Mouse (Mus musculus) lung, embryonic 14.5 days (tissue): ENCODE measurements around the gene Tnfrsf8. TPM values are rescaled to one million over a fixed set of nuclear protein-coding genes. Genes with fewer than 3 reads are reported as not detected.

Experiments
- ATAC-seq: fragments of 200-750 bp; cut with Nextera tagmentation; 2 replicates; pipeline ENCODE4 v1.8.0; 2017; ENCODE audit warnings: mild to moderate bottlenecking, moderate TSS enrichment, moderate library complexity; ENCODE audit not compliant: insufficient read depth
- DNase-seq: peaks from one replicate; pipeline ENCODE4 v3.0.0-alpha.2; 2015
- H3K27ac ChIP-seq: fragments of 300-500 bp; sonication (generic); 2 replicates; pipeline ENCODE4 v1.5.1; 2014; ENCODE audit warnings: low read depth, mild to moderate bottlenecking, moderate library complexity
- H3K27me3 ChIP-seq: fragments of 300-500 bp; sonication (generic); 2 replicates; pipeline ENCODE4 v1.6.1; 2014; ENCODE audit warnings: low read length, control low read depth; ENCODE audit not compliant: insufficient read depth
- H3K36me3 ChIP-seq: fragments of 300-500 bp; sonication (generic); 2 replicates; pipeline ENCODE4 v1.6.1; 2014; ENCODE audit warnings: control low read depth; ENCODE audit not compliant: insufficient read depth
- H3K4me1 ChIP-seq: fragments of 300-500 bp; sonication (generic); 2 replicates; pipeline ENCODE4 v1.6.1; 2014; ENCODE audit warnings: antibody characterized with exemption, control low read depth; ENCODE audit not compliant: insufficient read depth
- H3K4me2 ChIP-seq: fragments of 300-500 bp; sonication (generic); 2 replicates; pipeline ENCODE4 v1.6.1; 2014; ENCODE audit warnings: mild to moderate bottlenecking
- H3K4me3 ChIP-seq: fragments of 300-500 bp; sonication (generic); 2 replicates; pipeline ENCODE4 v1.5.1; 2014; ENCODE audit warnings: low read depth, low read length
- H3K9ac ChIP-seq: fragments of 300-500 bp; sonication (generic); 2 replicates; pipeline ENCODE4 v1.6.1; 2014
- H3K9me3 ChIP-seq: fragments of 300-500 bp; sonication (generic); 2 replicates; pipeline ENCODE4 v1.6.1; 2016; ENCODE audit warnings: low read depth, low read length, control low read depth
- CTCF ChIP-seq: IDR thresholded peaks from 2 replicates; pipeline ENCODE4 v1.5.1; 2016; ENCODE audit warnings: antibody characterized with exemption, low read depth
- WGBS: fragments of 180-500 bp; shearing (Covaris S2); extraction: QIAGEN DNeasy Blood & Tissue Kit; methylation state at CpG from one replicate; pipeline ENCODE4 v1.1.7; 2014; 5-methylcytosine and 5-hydroxymethylcytosine counted together
- polyA plus RNA-seq: library from polyadenylated mRNA; unstranded; fragments of >200 nt; fragmentation: Nextera tagmentation; extraction: Ambion mirVana; gene quantifications from 2 replicates; pipeline ENCODE4 v1.2.1, GENCODE M21; 2014

Tnfrsf8 gene
- polyA plus RNA-seq, 1 experiment from 2014 or later, result 0.20 TPM

DNA sequence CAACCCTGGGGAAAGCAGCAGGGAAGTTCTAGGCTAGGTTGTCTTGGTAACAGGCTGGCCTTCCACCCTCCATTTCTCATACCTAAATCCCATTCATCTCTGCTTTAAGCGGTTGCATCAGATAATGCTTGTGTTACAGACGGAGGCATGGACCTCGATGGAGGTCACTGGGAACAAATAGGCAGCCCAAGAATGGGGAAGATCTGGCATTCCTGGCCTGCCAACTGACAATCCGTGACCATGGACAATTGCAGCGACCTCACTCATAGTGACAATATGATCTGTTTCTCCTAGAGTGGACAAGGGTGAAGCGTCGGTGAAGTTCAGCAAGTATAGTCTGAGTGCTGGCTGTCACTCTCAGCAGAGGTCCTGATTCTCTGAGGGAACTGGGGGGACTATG, 16.1 kb downstream of the Tnfrsf8 start:
- no peak for ATAC-seq
- Histone ChIP-seq H3K4me2 (no peak overlapping the region), H3K4me3 (no peak overlapping the region), H3K36me3 (no peaks in the 10 kb centered on the region), H3K9ac (no peak overlapping the region), H3K27me3 (no peaks in the 10 kb centered on the region), H3K27ac (no peak overlapping the region), H3K9me3 (no peaks in the 10 kb centered on the region), H3K4me1 (no peaks in the 10 kb centered on the region)
- 86% methylated on average over 7 of the region's 7 CpGs for WGBS
- DNase-seq, result no peak
- no peak for TF ChIP-seq CTCF

- TF ChIP-seq CTCF, result peak; percentile 81
- Histone ChIP-seq H3K4me1 (no peaks in the 10 kb centered on the region), H3K27me3 (no peaks in the 10 kb centered on the region), H3K4me3 (no peak overlapping the region), H3K36me3 (no peaks in the 10 kb centered on the region), H3K9me3 (no peaks in the 10 kb centered on the region), H3K27ac (no peak overlapping the region), H3K9ac (no peak overlapping the region), H3K4me2 (no peak overlapping the region)
- WGBS, result 45% methylated on average over 5 of the region's 5 CpGs
- DNase-seq (peak; percentile 82), ATAC-seq (no peak)
These were observed 19.2 kb downstream of the Tnfrsf8 start for GRCm38 (mm10) chr4:145295589-145296300.

DNA sequence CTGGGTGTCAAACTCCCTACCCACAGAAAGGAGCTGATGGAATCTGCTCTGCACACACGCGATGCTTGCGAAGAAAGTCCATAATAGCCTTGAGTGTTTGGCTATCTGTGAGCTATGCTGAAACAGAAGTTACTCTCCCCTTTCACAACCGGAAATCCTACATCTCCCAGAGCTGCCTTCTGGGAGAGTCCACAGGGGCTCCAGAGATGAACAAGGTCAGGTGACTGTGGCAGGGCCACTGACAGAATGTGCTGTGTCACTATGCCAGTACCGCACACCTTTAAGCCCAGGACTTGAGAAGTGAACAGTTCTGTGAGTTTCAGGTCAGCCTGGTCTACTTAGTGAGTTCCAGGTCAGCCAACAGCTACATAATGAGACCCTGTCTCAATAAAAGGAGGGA, 20.4 kb downstream of the Tnfrsf8 start:
- no peaks in the 10 kb centered on the region for H3K9me3 ChIP-seq
- no peak overlapping the region for H3K9ac ChIP-seq
- no peak for DNase-seq
- H3K4me2 ChIP-seq, result no peak overlapping the region
- H3K4me1 ChIP-seq, result no peaks in the 10 kb centered on the region
- no peak for TF ChIP-seq CTCF
- H3K4me3 ChIP-seq, result no peak overlapping the region
- H3K27ac ChIP-seq, result no peak overlapping the region
- no peak for ATAC-seq
- H3K36me3 ChIP-seq, result no peaks in the 10 kb centered on the region
- H3K27me3 ChIP-seq, result no peaks in the 10 kb centered on the region
- WGBS, result 74% methylated on average over 5 of the region's 5 CpGs

DNA sequence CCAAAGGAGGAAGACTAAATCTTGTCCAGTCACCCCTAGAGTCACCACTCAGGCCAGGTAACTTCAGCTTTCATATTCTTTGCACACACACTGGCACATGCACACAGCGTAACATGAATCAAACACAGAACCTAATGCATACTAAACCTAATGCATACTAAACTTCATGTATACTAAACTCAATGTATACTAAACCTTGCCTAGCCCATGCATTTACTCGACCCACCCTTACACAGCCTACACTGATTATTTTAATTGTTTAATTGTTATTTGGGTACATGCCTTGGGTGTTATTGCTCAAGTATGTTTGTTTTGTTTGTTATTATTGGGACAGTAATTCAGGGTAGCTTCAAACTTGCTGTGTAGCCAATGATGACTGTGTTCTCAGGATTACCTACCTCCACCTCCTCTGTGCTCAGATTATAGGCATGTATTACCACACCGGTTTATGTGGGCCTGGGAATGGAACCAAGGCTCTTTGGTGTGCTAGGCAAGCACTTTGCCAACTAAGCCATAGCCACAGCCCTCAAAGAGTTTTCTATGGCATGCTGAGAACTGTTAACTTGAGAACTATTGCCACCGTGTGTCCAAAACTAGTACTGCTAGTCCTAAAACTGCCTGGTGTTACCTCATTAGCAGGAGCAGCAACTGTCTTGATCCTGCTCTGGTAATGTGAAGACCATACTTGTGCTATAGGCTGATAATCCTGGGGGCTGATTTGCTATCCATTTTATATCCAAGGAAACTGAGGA, 28.4 kb downstream of the Tnfrsf8 start:
- H3K9ac ChIP-seq, result no peak overlapping the region
- no peaks in the 10 kb centered on the region for H3K9me3 ChIP-seq
- no peaks in the 10 kb centered on the region for H3K36me3 ChIP-seq
- no peaks in the 10 kb centered on the region for H3K4me1 ChIP-seq
- TF ChIP-seq CTCF, result peak; percentile 86
- H3K27ac ChIP-seq, result no peak overlapping the region
- no peak overlapping the region for H3K4me3 ChIP-seq
- ATAC-seq, result peak; percentile 69
- WGBS, result 47% methylated on average over 4 of the region's 4 CpGs
- no peaks in the 10 kb centered on the region for H3K27me3 ChIP-seq
- no peak overlapping the region for H3K4me2 ChIP-seq
- peak; percentile 93 for DNase-seq

GRCm38 (mm10) chr4:145284675-145285074, 30.3 kb downstream of the Tnfrsf8 start:
- no peak for DNase-seq
- no peaks in the 10 kb centered on the region for H3K27me3 ChIP-seq
- H3K9me3 ChIP-seq, result no peaks in the 10 kb centered on the region
- no peak for ATAC-seq
- TF ChIP-seq CTCF, result no peak
- no peak overlapping the region for H3K27ac ChIP-seq
- H3K4me3 ChIP-seq, result no peak overlapping the region
- no peak overlapping the region for H3K9ac ChIP-seq
- no peaks in the 10 kb centered on the region for H3K4me1 ChIP-seq
- no peaks in the 10 kb centered on the region for H3K36me3 ChIP-seq
- 84% methylated on average over 4 of the region's 4 CpGs for WGBS
- H3K4me2 ChIP-seq, result no peak overlapping the region

- no peak overlapping the region for H3K4me2 ChIP-seq
- 52% methylated on average over 6 of the region's 6 CpGs for WGBS
These were observed 31.5 kb downstream of the Tnfrsf8 start for GRCm38 (mm10) chr4:145283441-145283840.

DNA sequence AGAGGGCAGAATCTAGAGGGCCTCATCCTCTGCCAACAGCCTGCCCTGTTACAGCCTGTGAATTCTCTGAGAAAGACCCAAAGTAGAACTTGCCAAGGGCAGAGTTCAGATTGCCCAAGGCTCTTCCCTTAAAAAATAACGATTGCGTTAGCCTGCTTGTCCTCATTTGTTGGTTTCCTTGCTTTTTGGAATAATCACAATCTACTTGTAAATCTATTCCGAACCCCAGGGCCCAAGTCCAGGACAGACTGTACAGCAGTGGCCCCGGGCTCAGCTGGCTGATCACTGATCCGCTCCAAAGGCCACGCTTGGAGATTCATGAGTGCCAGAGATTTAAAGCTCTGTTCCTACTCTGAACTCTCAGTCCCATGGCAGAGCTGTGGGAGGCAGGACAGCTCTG, 34.0 kb downstream of the Tnfrsf8 start:
- Histone ChIP-seq H3K36me3 (no peaks in the 10 kb centered on the region), H3K27me3 (no peaks in the 10 kb centered on the region), H3K4me2 (no peak overlapping the region), H3K9ac (no peak overlapping the region), H3K4me1 (no peaks in the 10 kb centered on the region), H3K4me3 (no peak overlapping the region), H3K9me3 (no peaks in the 10 kb centered on the region), H3K27ac (no peak overlapping the region)
- ATAC-seq (no peak), DNase-seq (no peak)
- WGBS, result 93% methylated on average over 6 of the region's 6 CpGs
- no peak for TF ChIP-seq CTCF

More at GRCm38 (mm10) chr4:145283441-145283840, 31.5 kb downstream of the Tnfrsf8 start:
- Histone ChIP-seq H3K4me1 (no peaks in the 10 kb centered on the region), H3K27me3 (no peaks in the 10 kb centered on the region), H3K9me3 (no peaks in the 10 kb centered on the region), H3K4me3 (no peak overlapping the region), H3K9ac (no peak overlapping the region), H3K27ac (no peak overlapping the region), H3K36me3 (no peaks in the 10 kb centered on the region)
- DNase-seq, result no peak
- no peak for ATAC-seq
- no peak for TF ChIP-seq CTCF
